Mouse (Mus musculus): Measurements from ENCODE around the gene Begain. TPM values are rescaled to one million over a fixed set of nuclear protein-coding genes. Genes with fewer than 3 reads are reported as not detected.
A peak's percentile ranks its signal among the peaks of the same experiment; 100 is the strongest.

Gene Begain
- polyA plus RNA-seq, 1 experiment from 2014 or later: 16.4 TPM

DNA sequence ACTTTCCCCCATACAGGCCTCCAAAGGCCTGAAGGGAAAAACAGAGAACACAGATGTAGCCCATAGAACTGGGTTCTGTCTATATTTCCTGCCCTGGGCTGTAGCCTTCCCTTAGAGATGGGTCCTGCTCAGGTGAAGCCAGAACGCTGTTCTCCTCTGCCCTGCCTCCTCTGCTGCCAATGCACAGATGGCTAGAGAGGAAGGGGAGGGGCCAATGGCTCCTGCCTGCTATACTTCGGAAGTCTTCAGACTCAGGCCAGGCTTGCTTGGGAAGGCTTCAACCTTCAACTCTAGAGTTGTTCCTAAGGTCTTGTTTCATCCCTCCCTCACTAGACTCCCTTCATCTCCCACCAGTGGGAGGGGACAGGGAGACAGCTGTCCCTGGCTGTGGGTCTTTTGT, 1.7 kb upstream of the Begain start:
- DNase-seq (ENCODE audit: low spot score) (no peak), ATAC-seq (no peak)
- Histone ChIP-seq H3K27ac (ENCODE audit: low read depth, low read length) (no peak overlapping the region), H3K4me1 (ENCODE audit: control insufficient read depth, insufficient read depth, low read length) (peaks cover 5% of the 10 kb centered on the region; the same call in 1 of the 2 replicates), H3K4me3 (ENCODE audit: low read depth, low read length) (no peak overlapping the region), H3K27me3 (replicated peaks; ENCODE audit: control insufficient read depth, insufficient read depth, low read length) (0 out of 2 replicates have a peak, but pooled peaks cover 6% of the 10 kb centered on the region), H3K36me3 (ENCODE audit: control insufficient read depth, insufficient read depth, low read length) (no peaks in the 10 kb centered on the region), H3K4me2 (ENCODE audit: low read length) (no peak overlapping the region), H3K9me3 (replicated peaks; ENCODE audit: control insufficient read depth, low read length) (no peaks in the 10 kb centered on the region), H3K9ac (ENCODE audit: low read length) (no peak overlapping the region)
- WGBS: 66% methylated on average over 2 of the region's 2 CpGs

GRCm38 (mm10) chr12:109068738-109069137, 721 bp upstream of the Begain start:
- 77% methylated on average over 7 of the region's 7 CpGs for WGBS
- H3K4me3 ChIP-seq (ENCODE audit: low read depth, low read length): no peak overlapping the region
- ATAC-seq (no peak), DNase-seq (ENCODE audit: low spot score) (no peak)
- peak overlapping the region; percentile 84 for H3K4me2 ChIP-seq (ENCODE audit: low read length)
- H3K27ac ChIP-seq (ENCODE audit: low read depth, low read length): no peak overlapping the region
- peaks cover 5% of the 10 kb centered on the region; the same call in 1 of the 2 replicates for H3K4me1 ChIP-seq (ENCODE audit: control insufficient read depth, insufficient read depth, low read length)
- no peaks in the 10 kb centered on the region for H3K36me3 ChIP-seq (ENCODE audit: control insufficient read depth, insufficient read depth, low read length)
- H3K9me3 ChIP-seq (replicated peaks; ENCODE audit: control insufficient read depth, low read length): no peaks in the 10 kb centered on the region
- peak overlapping the region; percentile 80; the same call in 1 of the 2 replicates for H3K9ac ChIP-seq (ENCODE audit: low read length)
- 0 out of 2 replicates have a peak, but pooled peaks cover 6% of the 10 kb centered on the region for H3K27me3 ChIP-seq (replicated peaks; ENCODE audit: control insufficient read depth, insufficient read depth, low read length)

DNA sequence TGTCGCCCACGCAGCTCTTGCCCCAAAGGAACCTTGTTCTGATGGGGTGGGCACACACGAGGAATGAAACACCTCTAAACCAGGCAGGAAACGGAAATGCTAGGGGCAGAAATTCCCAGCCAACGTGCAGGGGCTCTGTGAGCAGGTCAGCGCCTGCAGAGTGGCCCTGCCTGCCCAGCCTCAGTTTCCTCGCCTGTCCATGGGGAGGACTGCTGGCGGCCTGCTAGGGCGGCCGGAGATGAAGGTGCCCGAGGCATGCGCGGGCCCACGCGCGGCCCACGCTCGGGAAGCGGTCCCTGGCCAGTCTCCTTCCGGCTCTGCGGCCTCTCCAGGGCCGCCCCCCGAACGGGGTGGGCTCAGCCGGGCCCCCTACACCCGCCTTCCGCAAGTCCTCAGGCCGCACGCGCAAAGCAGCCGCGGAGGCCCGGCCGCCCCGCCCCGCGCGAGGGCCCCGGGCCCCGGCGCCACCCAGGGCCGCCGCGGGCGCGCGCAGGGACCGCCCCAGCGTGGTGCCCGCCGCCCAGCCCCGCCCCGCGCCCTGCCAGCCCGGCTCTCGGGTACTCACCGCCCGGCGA, 369 bp downstream of the Begain start:
- Histone ChIP-seq H3K36me3 (ENCODE audit: control insufficient read depth, insufficient read depth, low read length) (no peaks in the 10 kb centered on the region), H3K27ac (ENCODE audit: low read depth, low read length) (0 out of 2 replicates have a peak overlapping the region, but pooled peaks have one; percentile 14), H3K4me2 (ENCODE audit: low read length) (peak overlapping the region; percentile 84), H3K9ac (ENCODE audit: low read length) (peak overlapping the region; percentile 80), H3K9me3 (replicated peaks; ENCODE audit: control insufficient read depth, low read length) (no peaks in the 10 kb centered on the region), H3K4me3 (ENCODE audit: low read depth, low read length) (peak overlapping the region; percentile 51), H3K4me1 (ENCODE audit: control insufficient read depth, insufficient read depth, low read length) (peaks cover 5% of the 10 kb centered on the region; the same call in 1 of the 2 replicates), H3K27me3 (replicated peaks; ENCODE audit: control insufficient read depth, insufficient read depth, low read length) (0 out of 2 replicates have a peak, but pooled peaks cover 6% of the 10 kb centered on the region)
- peak; percentile 89 for ATAC-seq
- WGBS: 4% methylated on average over 17 of the region's 59 CpGs
- DNase-seq (ENCODE audit: low spot score): peak; percentile 64

DNA sequence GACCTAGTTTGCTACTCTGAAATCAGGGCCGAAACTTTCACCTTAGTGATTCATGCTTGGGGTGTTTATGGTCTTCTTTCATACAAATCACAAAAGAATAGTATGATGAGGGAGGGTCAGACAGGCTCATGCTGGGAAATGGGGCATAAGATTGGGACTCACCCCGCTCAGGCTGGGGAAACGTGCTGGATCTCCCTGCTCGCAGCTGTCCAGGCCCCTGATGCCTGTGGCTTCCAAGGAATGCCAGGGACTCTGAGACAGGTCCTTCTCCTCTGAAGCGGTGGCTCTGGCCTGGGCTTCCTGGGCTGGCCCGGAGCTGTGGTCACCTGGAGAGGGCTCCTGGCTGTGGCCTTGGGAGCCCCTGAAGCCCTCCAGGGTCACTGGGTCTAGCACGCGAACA, 9.4 kb downstream of the Begain start:
- Histone ChIP-seq H3K27ac (ENCODE audit: low read depth, low read length) (no peak overlapping the region), H3K9me3 (replicated peaks; ENCODE audit: control insufficient read depth, low read length) (no peaks in the 10 kb centered on the region), H3K4me3 (ENCODE audit: low read depth, low read length) (no peak overlapping the region), H3K36me3 (ENCODE audit: control insufficient read depth, insufficient read depth, low read length) (no peaks in the 10 kb centered on the region), H3K4me1 (ENCODE audit: control insufficient read depth, insufficient read depth, low read length) (no peaks in the 10 kb centered on the region), H3K9ac (ENCODE audit: low read length) (no peak overlapping the region), H3K4me2 (ENCODE audit: low read length) (no peak overlapping the region), H3K27me3 (replicated peaks; ENCODE audit: control insufficient read depth, insufficient read depth, low read length) (peaks cover 24% of the 10 kb centered on the region)
- no peak for ATAC-seq
- WGBS: 90% methylated on average over 8 of the region's 8 CpGs
- no peak for DNase-seq (ENCODE audit: low spot score)

DNA sequence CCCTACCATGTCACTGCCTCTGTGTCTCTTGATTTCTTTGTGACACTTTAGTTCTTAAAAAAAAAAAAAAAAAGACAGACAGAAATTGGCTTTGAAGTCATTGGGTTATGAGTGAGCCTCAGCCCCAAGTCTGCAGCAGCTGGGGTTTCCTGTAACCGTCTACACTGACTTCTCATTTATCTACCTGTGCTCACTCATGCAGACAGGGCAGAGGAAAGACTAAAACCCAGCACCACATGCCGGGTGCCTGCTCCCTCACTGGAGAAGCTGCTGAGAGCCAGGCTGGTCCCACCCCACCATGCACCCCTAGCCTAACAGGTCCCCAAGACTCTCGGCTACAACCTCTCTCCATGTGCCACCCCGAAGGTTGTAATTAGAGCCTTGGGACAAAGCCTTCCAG, 10.3 kb downstream of the Begain start:
- Histone ChIP-seq H3K4me1 (ENCODE audit: control insufficient read depth, insufficient read depth, low read length) (peaks cover 4% of the 10 kb centered on the region; the same call in 1 of the 2 replicates), H3K27me3 (replicated peaks; ENCODE audit: control insufficient read depth, insufficient read depth, low read length) (peaks cover 33% of the 10 kb centered on the region), H3K36me3 (ENCODE audit: control insufficient read depth, insufficient read depth, low read length) (no peaks in the 10 kb centered on the region), H3K4me2 (ENCODE audit: low read length) (no peak overlapping the region), H3K9me3 (replicated peaks; ENCODE audit: control insufficient read depth, low read length) (no peaks in the 10 kb centered on the region), H3K27ac (ENCODE audit: low read depth, low read length) (no peak overlapping the region), H3K9ac (ENCODE audit: low read length) (no peak overlapping the region), H3K4me3 (ENCODE audit: low read depth, low read length) (no peak overlapping the region)
- no peak for DNase-seq (ENCODE audit: low spot score)
- no peak for ATAC-seq
- 83% methylated on average over 4 of the region's 4 CpGs for WGBS

DNA sequence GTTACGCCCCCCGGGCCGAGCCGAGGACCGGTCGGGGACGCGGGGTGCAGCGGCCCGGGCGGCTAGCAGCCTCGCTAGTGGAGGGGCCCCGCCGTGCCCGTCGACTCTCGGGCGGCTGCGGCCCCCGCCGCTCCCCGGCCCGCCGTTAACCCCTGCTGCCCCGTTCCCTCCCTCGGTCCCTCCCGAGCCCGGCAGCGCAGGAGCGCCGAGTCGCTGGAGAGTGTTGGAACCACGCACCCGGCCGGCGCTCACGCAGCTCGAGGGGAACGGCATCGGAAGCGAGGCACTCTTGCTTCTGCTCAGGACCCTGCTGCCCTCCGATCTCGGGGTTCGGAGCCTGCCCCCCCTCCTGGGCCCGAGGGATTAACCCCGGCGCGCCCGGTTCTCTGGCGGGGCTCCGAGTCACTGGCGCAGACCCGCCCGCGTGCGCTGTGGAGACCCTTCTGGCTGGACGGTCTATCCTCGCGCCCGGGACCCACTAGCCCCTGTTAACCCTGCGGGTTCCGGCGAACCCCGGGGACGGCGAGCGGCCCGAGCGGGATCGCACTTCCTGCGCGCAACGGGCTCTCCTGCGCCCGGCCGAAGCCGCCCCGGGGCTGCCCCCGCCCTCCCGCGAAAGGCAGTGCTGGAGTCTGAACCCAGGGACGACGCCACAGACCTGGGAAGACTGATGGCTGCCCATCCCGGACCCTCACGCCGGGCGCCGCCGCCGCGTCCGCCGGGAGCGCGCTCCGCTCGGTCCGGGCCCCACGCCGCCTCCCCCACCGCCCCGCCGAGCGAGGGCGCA, 14.8 kb downstream of the Begain start:
- H3K4me3 ChIP-seq (ENCODE audit: low read depth, low read length): peak overlapping the region; percentile 44
- WGBS: under 1% methylated on average over 96 of the region's 105 CpGs
- peak overlapping the region; percentile 89 for H3K4me2 ChIP-seq (ENCODE audit: low read length)
- H3K27me3 ChIP-seq (replicated peaks; ENCODE audit: control insufficient read depth, insufficient read depth, low read length): peaks cover 55% of the 10 kb centered on the region
- H3K4me1 ChIP-seq (ENCODE audit: control insufficient read depth, insufficient read depth, low read length): peaks cover 6% of the 10 kb centered on the region; the same call in 1 of the 2 replicates
- H3K27ac ChIP-seq (ENCODE audit: low read depth, low read length): no peak overlapping the region
- peak; percentile 33 for ATAC-seq
- no peaks in the 10 kb centered on the region for H3K9me3 ChIP-seq (replicated peaks; ENCODE audit: control insufficient read depth, low read length)
- DNase-seq (ENCODE audit: low spot score): no peak
- no peaks in the 10 kb centered on the region for H3K36me3 ChIP-seq (ENCODE audit: control insufficient read depth, insufficient read depth, low read length)
- peak overlapping the region; percentile 60 for H3K9ac ChIP-seq (ENCODE audit: low read length)

DNA sequence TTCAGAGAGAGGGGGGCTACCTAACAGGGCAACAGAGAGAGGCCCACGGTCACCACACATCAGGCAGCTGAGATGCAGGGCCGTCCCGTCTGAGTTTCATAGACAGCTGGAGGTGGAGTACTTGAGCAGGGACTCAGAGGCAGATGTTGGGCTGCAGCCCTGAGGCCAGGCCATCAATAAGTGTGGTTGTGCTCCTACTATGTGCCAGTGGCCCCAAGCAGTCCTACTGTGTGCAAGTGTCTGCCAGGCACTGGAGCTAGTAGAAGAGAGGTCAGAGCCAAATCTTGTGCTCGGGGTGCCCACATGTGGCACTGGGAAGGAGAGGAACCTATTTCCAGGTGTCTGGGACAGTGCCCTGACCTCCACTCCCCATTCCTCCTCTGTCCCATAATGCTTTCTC, 18.1 kb downstream of the Begain start:
- ATAC-seq (no peak), DNase-seq (ENCODE audit: low spot score) (no peak)
- WGBS: 94% methylated on average over 4 of the region's 4 CpGs
- Histone ChIP-seq H3K36me3 (ENCODE audit: control insufficient read depth, insufficient read depth, low read length) (no peaks in the 10 kb centered on the region), H3K9me3 (replicated peaks; ENCODE audit: control insufficient read depth, low read length) (no peaks in the 10 kb centered on the region), H3K27ac (ENCODE audit: low read depth, low read length) (no peak overlapping the region), H3K4me3 (ENCODE audit: low read depth, low read length) (no peak overlapping the region), H3K9ac (ENCODE audit: low read length) (no peak overlapping the region), H3K4me2 (ENCODE audit: low read length) (no peak overlapping the region), H3K4me1 (ENCODE audit: control insufficient read depth, insufficient read depth, low read length) (peaks cover 6% of the 10 kb centered on the region; the same call in 1 of the 2 replicates), H3K27me3 (replicated peaks; ENCODE audit: control insufficient read depth, insufficient read depth, low read length) (peaks cover 44% of the 10 kb centered on the region)

DNA sequence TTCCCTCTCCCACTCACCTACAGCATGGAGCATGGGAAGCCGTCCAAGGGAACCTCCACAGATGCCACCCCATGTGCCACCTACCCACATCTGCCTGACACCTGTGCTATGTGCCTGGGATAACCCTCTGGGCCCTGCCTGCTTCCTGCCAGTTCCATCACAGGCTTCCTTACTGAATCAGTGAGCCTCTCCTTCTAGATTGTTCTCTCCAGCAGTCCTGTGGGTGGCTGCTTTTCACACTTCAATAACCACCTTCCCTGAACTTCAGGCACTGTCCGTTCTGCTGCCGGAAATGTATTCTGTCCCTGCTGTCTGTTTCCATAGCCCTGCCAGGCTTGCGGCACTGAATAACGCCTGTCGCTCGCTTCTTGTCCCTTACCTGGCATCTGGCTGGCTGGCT, 22.4 kb downstream of the Begain start:
- H3K27me3 ChIP-seq (replicated peaks; ENCODE audit: control insufficient read depth, insufficient read depth, low read length): peaks cover under 1% of the 10 kb centered on the region; the same call in 1 of the 2 replicates
- H3K36me3 ChIP-seq (ENCODE audit: control insufficient read depth, insufficient read depth, low read length): no peaks in the 10 kb centered on the region
- ATAC-seq: no peak
- H3K4me1 ChIP-seq (ENCODE audit: control insufficient read depth, insufficient read depth, low read length): no peaks in the 10 kb centered on the region
- WGBS: 85% methylated on average over 7 of the region's 7 CpGs
- H3K9me3 ChIP-seq (replicated peaks; ENCODE audit: control insufficient read depth, low read length): no peaks in the 10 kb centered on the region
- H3K9ac ChIP-seq (ENCODE audit: low read length): no peak overlapping the region
- no peak overlapping the region for H3K4me2 ChIP-seq (ENCODE audit: low read length)
- H3K27ac ChIP-seq (ENCODE audit: low read depth, low read length): no peak overlapping the region
- H3K4me3 ChIP-seq (ENCODE audit: low read depth, low read length): no peak overlapping the region
- no peak for DNase-seq (ENCODE audit: low spot score)

DNA sequence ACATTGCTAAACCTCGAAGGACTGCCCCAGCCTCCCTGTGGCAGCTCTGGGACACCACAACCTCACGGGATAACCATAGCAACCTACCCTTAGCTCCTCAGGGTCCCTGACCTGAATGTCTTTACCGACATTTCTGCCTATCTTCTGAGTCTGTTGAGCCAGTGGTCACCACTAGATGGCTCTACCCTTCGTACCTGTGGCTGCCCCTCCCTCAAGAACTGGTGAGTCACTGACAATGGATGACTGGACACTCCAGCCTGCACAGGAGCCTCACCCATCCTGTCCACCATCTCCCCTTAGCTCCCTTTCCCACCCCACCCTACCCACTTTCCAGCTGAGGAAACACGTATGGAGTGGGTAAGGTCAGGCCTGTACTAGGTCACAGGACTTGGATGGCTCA, 23.5 kb downstream of the Begain start:
- Histone ChIP-seq H3K27me3 (replicated peaks; ENCODE audit: control insufficient read depth, insufficient read depth, low read length) (no peaks in the 10 kb centered on the region), H3K9me3 (replicated peaks; ENCODE audit: control insufficient read depth, low read length) (no peaks in the 10 kb centered on the region), H3K27ac (ENCODE audit: low read depth, low read length) (no peak overlapping the region), H3K36me3 (ENCODE audit: control insufficient read depth, insufficient read depth, low read length) (no peaks in the 10 kb centered on the region), H3K4me1 (ENCODE audit: control insufficient read depth, insufficient read depth, low read length) (no peaks in the 10 kb centered on the region), H3K4me2 (ENCODE audit: low read length) (no peak overlapping the region), H3K4me3 (ENCODE audit: low read depth, low read length) (no peak overlapping the region), H3K9ac (ENCODE audit: low read length) (no peak overlapping the region)
- WGBS: 24% methylated on average over 5 of the region's 5 CpGs
- ATAC-seq (0 out of 2 replicates have a peak, but pooled peaks have one; percentile 13), DNase-seq (ENCODE audit: low spot score) (no peak)

All from forebrain, embryonic 14.5 days (tissue).